Mouse (Mus musculus): ENCODE measurements around the gene 4833427G06Rik. TPM values are rescaled to one million over a fixed set of nuclear protein-coding genes. Genes with fewer than 3 reads are reported as not detected.

The 4833427G06Rik gene
- polyA plus RNA-seq (2015; fragmentation: Illumina TruSeq; extraction: RNeasy Lipid Tissue Mini Kit (QIAGEN cat#74804); ENCODE audit: low read depth, low replicate concordance) = 1.4 TPM

GRCm38 (mm10) chr9:51101756-51102425 lies at the start of gene 4833427G06Rik:
TSS of gene 4833427G06Rik (minus strand) at chr9:51102078.

DNA sequence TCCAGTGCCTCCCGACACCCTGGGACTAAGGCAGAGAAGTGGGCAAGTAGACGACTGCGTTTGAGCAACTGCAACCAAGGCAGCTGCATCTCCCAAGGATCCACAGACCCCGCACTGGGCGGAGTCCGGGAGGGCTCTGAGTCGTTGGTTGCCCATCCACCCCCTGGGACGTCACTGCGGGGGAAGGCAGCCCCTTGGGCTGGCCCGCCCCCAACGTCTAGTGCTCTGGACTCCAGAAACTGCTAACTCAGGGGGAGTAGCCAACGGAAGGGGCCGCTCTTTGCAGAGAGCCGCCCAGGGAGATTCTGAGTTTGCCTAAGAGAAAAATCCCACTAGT lies 24.9 kb downstream of the 4833427G06Rik start, which contains the start of gene Layn:
Layn (minus strand) TSS at position 116 of the 337 bp plus-strand sequence.

GRCm38 (mm10) chr9:51060601-51061000 lies 41.3 kb downstream of the 4833427G06Rik start, which contains the start of gene Btg4:
TSS of gene Btg4 (plus strand) at chr9:51060901.

Other genes with a start within 250 kb of the 4833427G06Rik start
- 20.4 TPM for gene Sik2, start 93.0 kb downstream of the 4833427G06Rik start, polyA plus RNA-seq (2015; fragmentation: Illumina TruSeq; extraction: RNeasy Lipid Tissue Mini Kit (QIAGEN cat#74804); ENCODE audit: low read depth, low replicate concordance)
- not detected for gene Btg4, start 41.2 kb downstream of the 4833427G06Rik start, polyA plus RNA-seq (2015; fragmentation: Illumina TruSeq; extraction: RNeasy Lipid Tissue Mini Kit (QIAGEN cat#74804); ENCODE audit: low read depth, low replicate concordance)
- gene Layn, start 25.0 kb downstream of the 4833427G06Rik start, polyA plus RNA-seq (2015; fragmentation: Illumina TruSeq; extraction: RNeasy Lipid Tissue Mini Kit (QIAGEN cat#74804); ENCODE audit: low read depth, low replicate concordance) = 10.4 TPM
- not detected for gene Gm32742, start 63.4 kb upstream of the 4833427G06Rik start, polyA plus RNA-seq (2015; fragmentation: Illumina TruSeq; extraction: RNeasy Lipid Tissue Mini Kit (QIAGEN cat#74804); ENCODE audit: low read depth, low replicate concordance)
- not detected for gene Pou2af1, start 111.6 kb upstream of the 4833427G06Rik start, polyA plus RNA-seq (2015; fragmentation: Illumina TruSeq; extraction: RNeasy Lipid Tissue Mini Kit (QIAGEN cat#74804); ENCODE audit: low read depth, low replicate concordance)
- gene Colca2, start 176.5 kb upstream of the 4833427G06Rik start, polyA plus RNA-seq (2015; fragmentation: Illumina TruSeq; extraction: RNeasy Lipid Tissue Mini Kit (QIAGEN cat#74804); ENCODE audit: low read depth, low replicate concordance) = 2.5 TPM
- not detected for gene 1810046K07Rik, start 226.8 kb upstream of the 4833427G06Rik start, polyA plus RNA-seq (2015; fragmentation: Illumina TruSeq; extraction: RNeasy Lipid Tissue Mini Kit (QIAGEN cat#74804); ENCODE audit: low read depth, low replicate concordance)